Mouse (Mus musculus) hindbrain, embryonic 16.5 days (tissue): ENCODE data around the gene Gstt3. TPM values are rescaled to one million over a fixed set of nuclear protein-coding genes. Genes with fewer than 3 reads are reported as not detected.

Source experiments
- ATAC-seq: fragments of 200-750 bp; cut with Nextera tagmentation; 2 replicates; pipeline ENCODE4 v1.8.0; 2017; ENCODE audit warnings: moderate TSS enrichment, moderate library complexity
- H3K27ac ChIP-seq: fragments of 300-500 bp; sonication (generic); 2 replicates; pipeline ENCODE4 v1.5.1; 2014; ENCODE audit warnings: low read depth, mild to moderate bottlenecking, control low read depth, low read length, moderate library complexity
- H3K27me3 ChIP-seq: fragments of 300-500 bp; sonication (generic); replicated peaks from 2 replicates; pipeline ENCODE4 v1.6.1; 2014; ENCODE audit warnings: low read length; ENCODE audit not compliant: control insufficient read depth, insufficient read depth
- H3K36me3 ChIP-seq: fragments of 300-500 bp; sonication (generic); 2 replicates; pipeline ENCODE4 v1.6.1; 2014; ENCODE audit warnings: mild to moderate bottlenecking, low read length, moderate library complexity, mixed read lengths; ENCODE audit not compliant: control insufficient read depth, insufficient read depth
- H3K4me1 ChIP-seq: fragments of 300-500 bp; sonication (generic); 2 replicates; pipeline ENCODE4 v1.6.1; 2014; ENCODE audit warnings: low read depth, low read length; ENCODE audit not compliant: control insufficient read depth, insufficient read depth
- H3K4me2 ChIP-seq: fragments of 300-500 bp; sonication (generic); 2 replicates; pipeline ENCODE4 v1.6.1; 2014; ENCODE audit warnings: mild to moderate bottlenecking, low read length, control low read depth, moderate library complexity
- H3K4me3 ChIP-seq: fragments of 300-500 bp; sonication (generic); 2 replicates; pipeline ENCODE4 v1.5.1; 2014; ENCODE audit warnings: mild to moderate bottlenecking, low read length, control low read depth, moderate library complexity
- H3K9ac ChIP-seq: fragments of 300-500 bp; sonication (generic); 2 replicates; pipeline ENCODE4 v1.6.1; 2014; ENCODE audit warnings: low read depth, mild to moderate bottlenecking, control low read depth, low read length, moderate library complexity
- H3K9me3 ChIP-seq: fragments of 300-500 bp; sonication (generic); 2 replicates; pipeline ENCODE4 v1.6.1; 2014; ENCODE audit warnings: mild to moderate bottlenecking, low read length, moderate library complexity; ENCODE audit not compliant: control insufficient read depth
- WGBS: fragments of 180-500 bp; shearing (Covaris S2); extraction: QIAGEN DNeasy Blood & Tissue Kit; methylation state at CpG from one replicate; pipeline ENCODE4 v1.1.7; 2014; 5-methylcytosine and 5-hydroxymethylcytosine counted together
- polyA plus RNA-seq: library from polyadenylated mRNA; unstranded; fragments of >200 nt; fragmentation: Nextera tagmentation; extraction: Ambion mirVana; gene quantifications from 2 replicates; pipeline ENCODE4 v1.2.1, GENCODE M21; 2015

The Gstt3 gene
- polyA plus RNA-seq, 1 experiment from 2014 or later = 1.5 TPM

- Histone ChIP-seq H3K27ac (no peak overlapping the region), H3K4me1 (no peaks in the 10 kb centered on the region), H3K4me2 (no peak overlapping the region), H3K27me3 (no peaks in the 10 kb centered on the region), H3K4me3 (no peak overlapping the region), H3K9ac (no peak overlapping the region), H3K9me3 (no peaks in the 10 kb centered on the region), H3K36me3 (no peaks in the 10 kb centered on the region)
- no peak for ATAC-seq
- 82% methylated on average over 6 of the region's 6 CpGs for WGBS
Observed at GRCm38 (mm10) chr10:75789081-75789735, 8.0 kb upstream of the Gstt3 start.

- Histone ChIP-seq H3K4me2 (no peak overlapping the region), H3K4me1 (no peaks in the 10 kb centered on the region), H3K9ac (no peak overlapping the region), H3K4me3 (no peak overlapping the region), H3K27me3 (no peaks in the 10 kb centered on the region), H3K36me3 (no peaks in the 10 kb centered on the region), H3K27ac (no peak overlapping the region), H3K9me3 (no peaks in the 10 kb centered on the region)
- no peak for ATAC-seq
- 95% methylated on average over 8 of the region's 8 CpGs for WGBS
Observed at GRCm38 (mm10) chr10:75788277-75788676, 7.1 kb upstream of the Gstt3 start.

- Histone ChIP-seq H3K27ac (no peak overlapping the region), H3K36me3 (no peaks in the 10 kb centered on the region), H3K9me3 (no peaks in the 10 kb centered on the region), H3K4me3 (no peak overlapping the region), H3K4me2 (no peak overlapping the region), H3K4me1 (peaks cover 5% of the 10 kb centered on the region), H3K9ac (no peak overlapping the region), H3K27me3 (peaks cover 7% of the 10 kb centered on the region)
- no peak for ATAC-seq
- 70% methylated on average over 1 of the region's 1 CpGs for WGBS
Observed at GRCm38 (mm10) chr10:75785442-75785841, 4.2 kb upstream of the Gstt3 start.

- no peak for ATAC-seq
- Histone ChIP-seq H3K4me2 (no peak overlapping the region), H3K4me3 (no peak overlapping the region), H3K27me3 (peaks cover 16% of the 10 kb centered on the region), H3K36me3 (no peaks in the 10 kb centered on the region), H3K9me3 (no peaks in the 10 kb centered on the region), H3K4me1 (peaks cover 6% of the 10 kb centered on the region), H3K9ac (no peak overlapping the region), H3K27ac (no peak overlapping the region)
- WGBS = 41% methylated on average over 15 of the region's 15 CpGs
Observed at GRCm38 (mm10) chr10:75779206-75780174, 1.7 kb downstream of the Gstt3 start.

GRCm38 (mm10) chr10:75777885-75778284 lies 3.3 kb downstream of the Gstt3 start:
- H3K9me3 ChIP-seq = no peaks in the 10 kb centered on the region
- H3K4me3 ChIP-seq = no peak overlapping the region
- no peak overlapping the region for H3K27ac ChIP-seq
- no peak overlapping the region for H3K4me2 ChIP-seq
- 78% methylated on average over 2 of the region's 2 CpGs for WGBS
- no peak for ATAC-seq
- H3K36me3 ChIP-seq = no peaks in the 10 kb centered on the region
- peaks cover 6% of the 10 kb centered on the region for H3K4me1 ChIP-seq
- H3K27me3 ChIP-seq = peaks cover 16% of the 10 kb centered on the region
- no peak overlapping the region for H3K9ac ChIP-seq

- no peak overlapping the region for H3K27ac ChIP-seq
- no peak overlapping the region for H3K4me2 ChIP-seq
- H3K27me3 ChIP-seq = peaks cover 10% of the 10 kb centered on the region
- no peaks in the 10 kb centered on the region for H3K36me3 ChIP-seq
- H3K9ac ChIP-seq = no peak overlapping the region
- no peaks in the 10 kb centered on the region for H3K9me3 ChIP-seq
- peaks cover 14% of the 10 kb centered on the region for H3K4me1 ChIP-seq
- no peak overlapping the region for H3K4me3 ChIP-seq
- ATAC-seq = no peak
- WGBS = 90% methylated on average over 6 of the region's 6 CpGs
Observed at GRCm38 (mm10) chr10:75776562-75776961, 4.7 kb downstream of the Gstt3 start.

- H3K4me3 ChIP-seq = no peak overlapping the region
- H3K9me3 ChIP-seq = no peaks in the 10 kb centered on the region
Observed at GRCm38 (mm10) chr10:75774587-75774986, 6.6 kb downstream of the Gstt3 start.

GRCm38 (mm10) chr10:75774102-75774501 lies 7.1 kb downstream of the Gstt3 start:
- 95% methylated on average over 5 of the region's 5 CpGs for WGBS
- no peak overlapping the region for H3K9ac ChIP-seq
- no peaks in the 10 kb centered on the region for H3K36me3 ChIP-seq
- no peak overlapping the region for H3K4me3 ChIP-seq
- ATAC-seq = no peak
- H3K4me1 ChIP-seq = peaks cover 7% of the 10 kb centered on the region
- H3K9me3 ChIP-seq = no peaks in the 10 kb centered on the region
- H3K27me3 ChIP-seq = peaks cover under 1% of the 10 kb centered on the region; the same call in 1 of the 2 replicates
- H3K4me2 ChIP-seq = no peak overlapping the region
- H3K27ac ChIP-seq = no peak overlapping the region

More at GRCm38 (mm10) chr10:75774587-75774986, 6.6 kb downstream of the Gstt3 start:
- H3K9ac ChIP-seq = no peak overlapping the region
- H3K4me1 ChIP-seq = peaks cover 7% of the 10 kb centered on the region
- H3K4me2 ChIP-seq = no peak overlapping the region
- peaks cover 6% of the 10 kb centered on the region for H3K27me3 ChIP-seq
- no peak overlapping the region for H3K27ac ChIP-seq
- ATAC-seq = no peak
- H3K36me3 ChIP-seq = no peaks in the 10 kb centered on the region
- WGBS = 93% methylated on average over 9 of the region's 9 CpGs
